Mouse (Mus musculus) ZHBTc4 (cell line): ENCODE results near the gene Dcbld2.
A peak's percentile ranks its signal among the peaks of the same experiment; 100 is the strongest.

Source experiments
- DNase-seq: peaks from one replicate; pipeline ENCODE4 v3.0.0-alpha.2; 2011; ENCODE audit warnings: low read depth, low spot score

Dcbld2 gene

DNA sequence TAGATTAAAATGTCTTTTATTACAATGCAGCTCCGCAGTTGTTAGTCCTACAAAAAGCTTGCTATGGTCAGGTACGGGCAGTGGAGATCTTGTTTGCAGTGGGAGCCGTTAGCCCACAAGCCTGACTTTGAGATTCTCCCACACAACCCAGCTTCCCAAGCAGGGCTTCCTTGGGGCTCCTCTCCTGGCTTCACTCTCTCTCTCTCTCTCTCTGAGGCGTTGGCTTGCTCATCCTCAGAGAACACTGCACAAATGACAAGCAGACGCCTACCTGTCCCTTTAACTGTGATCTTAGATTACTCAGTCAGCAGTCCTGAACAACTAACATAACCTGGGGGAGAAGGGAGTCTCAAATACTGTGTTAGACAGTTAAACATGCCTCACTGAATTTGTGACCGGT, 79.6 kb downstream of the Dcbld2 start:
- no peak for DNase-seq

DNA sequence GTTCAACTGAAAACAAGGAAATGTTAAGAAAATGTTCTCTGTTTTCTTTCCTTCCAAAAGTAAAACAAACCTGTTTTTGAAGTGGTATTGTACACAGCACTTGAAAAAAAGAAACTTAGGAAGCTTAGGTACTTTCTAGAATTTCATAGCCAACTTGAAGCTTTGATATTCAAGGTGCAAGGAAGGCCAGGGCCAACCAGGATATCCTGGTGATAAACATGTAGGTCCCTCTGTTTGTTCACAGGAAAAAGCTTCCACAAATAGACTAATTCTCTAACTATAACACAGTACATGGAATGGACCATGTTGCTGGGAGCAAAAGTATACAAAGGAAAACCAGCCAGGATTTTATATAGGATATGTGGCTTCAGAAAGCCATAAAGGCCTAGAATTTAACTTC, 88.5 kb downstream of the Dcbld2 start:
- no peak for DNase-seq

DNA sequence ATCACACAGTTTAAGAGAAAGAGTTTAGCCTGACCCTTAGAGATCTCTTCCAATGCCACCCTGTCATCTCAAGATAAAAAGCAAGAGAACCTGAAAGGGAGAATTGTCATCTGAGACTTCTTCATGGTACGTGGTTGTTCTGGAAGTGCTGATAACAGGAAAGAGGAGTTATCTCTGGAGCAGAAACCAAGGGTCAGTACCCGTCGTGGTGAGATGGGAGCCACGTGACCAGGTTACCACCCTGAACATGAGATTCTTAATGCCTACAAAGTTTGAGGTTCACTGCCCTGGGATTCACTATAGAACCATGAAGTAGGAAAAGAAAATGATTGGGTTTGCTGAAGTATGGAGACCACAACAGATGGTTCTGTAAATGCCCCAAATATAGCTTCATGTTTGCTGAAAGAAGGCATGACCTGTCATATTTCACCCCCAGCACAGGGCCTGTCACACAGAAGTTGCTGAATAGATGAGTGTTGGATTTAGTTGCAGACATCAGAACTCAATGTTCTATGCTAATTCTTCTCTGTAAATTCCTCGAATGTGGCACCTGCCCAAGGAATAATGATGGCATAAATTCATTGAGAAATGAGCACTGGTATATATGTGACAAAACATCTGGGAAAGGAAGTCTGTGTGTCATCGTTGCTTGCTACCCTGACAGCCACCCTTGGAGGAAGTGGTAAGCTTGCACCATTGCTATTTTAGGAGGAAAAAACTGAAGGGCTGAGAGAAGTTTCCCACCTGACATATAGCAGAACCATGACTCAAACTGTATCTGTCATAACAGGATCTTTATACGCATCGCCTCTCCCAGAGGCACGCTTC, 89.9 kb downstream of the Dcbld2 start:
- no peak for DNase-seq

DNA sequence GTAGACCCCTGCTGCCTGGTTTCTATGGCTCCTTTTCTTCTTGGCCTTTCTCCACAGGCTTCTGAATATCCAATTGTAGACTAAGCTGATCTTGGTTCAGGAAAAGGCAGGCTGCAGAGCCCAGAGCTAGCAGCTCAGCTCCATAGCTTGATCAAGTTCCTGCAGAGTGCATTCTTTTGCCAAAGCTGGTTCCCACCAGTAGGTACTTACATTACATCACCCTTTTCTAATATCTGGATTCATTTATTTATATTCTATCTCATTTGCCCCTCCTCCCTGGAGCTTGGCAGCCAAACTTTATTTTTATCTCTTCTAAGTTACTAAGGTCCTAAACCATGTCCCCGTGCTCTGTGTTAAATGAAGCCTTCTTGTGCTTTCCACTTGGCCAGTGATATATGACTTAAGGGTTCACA, 90.9 kb downstream of the Dcbld2 start:
- DNase-seq = no peak

DNA sequence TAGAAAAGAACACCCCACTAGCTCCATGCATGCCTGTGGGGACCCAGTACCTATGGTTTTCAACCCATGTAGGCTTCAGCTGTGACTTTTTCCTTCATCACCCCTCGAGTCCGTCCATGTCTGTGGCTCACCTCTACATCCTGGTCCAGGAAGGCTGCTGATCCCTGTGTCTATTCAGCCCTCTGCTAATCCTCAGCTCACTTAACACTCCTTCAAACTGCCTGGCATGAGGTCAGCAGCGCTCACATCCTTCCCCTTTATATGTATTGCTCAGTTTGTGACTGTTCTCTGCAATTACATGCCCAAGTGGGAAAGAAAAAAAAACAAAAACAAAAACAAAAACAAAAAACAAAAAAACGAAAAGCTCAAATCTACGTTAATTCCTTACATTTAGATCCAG, 91.4 kb downstream of the Dcbld2 start:
- DNase-seq = no peak

DNA sequence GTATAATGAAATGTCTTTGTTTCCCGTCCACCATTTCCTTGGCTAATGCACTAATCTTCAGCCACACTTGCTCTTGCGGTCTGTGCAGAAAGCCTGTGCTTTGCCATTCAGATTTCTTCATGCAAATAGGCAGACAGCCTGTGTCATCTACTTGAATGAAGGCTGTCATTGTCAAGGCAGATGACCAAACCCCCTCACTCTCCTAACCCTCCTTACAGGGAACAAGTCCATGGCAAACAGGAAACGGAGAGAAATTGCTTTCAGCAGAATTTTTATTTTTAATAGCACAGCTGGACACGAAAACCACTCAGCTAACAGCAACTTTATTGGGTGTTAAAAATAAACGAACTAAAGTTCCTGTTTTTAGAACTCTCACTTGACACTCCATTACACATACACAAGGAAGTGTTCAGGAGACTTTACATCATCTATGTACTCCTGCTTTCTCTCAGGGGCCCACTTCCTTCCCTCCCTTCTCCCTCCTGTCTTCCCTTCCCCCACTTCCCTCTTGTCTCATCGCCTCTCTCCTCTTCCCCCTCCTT, 93.6 kb downstream of the Dcbld2 start:
- DNase-seq = no peak

DNA sequence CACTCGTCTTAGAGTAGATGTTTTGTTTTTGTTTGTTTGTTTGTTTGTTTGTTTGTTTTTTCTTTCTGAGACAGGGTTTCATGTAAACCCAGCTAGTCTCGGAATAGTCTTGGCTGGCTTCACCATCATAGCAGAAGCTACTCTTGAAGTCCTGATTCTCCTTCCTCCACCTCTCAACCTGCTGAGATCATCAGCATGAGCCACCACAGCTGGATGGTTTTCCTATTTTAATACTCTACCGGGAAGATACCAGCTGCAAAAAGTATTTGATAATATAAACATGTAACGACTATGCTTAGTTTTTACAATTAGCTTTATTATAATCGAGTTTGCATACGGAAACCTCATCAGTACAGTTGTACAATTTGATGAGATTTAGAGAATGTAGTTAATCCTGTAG, 94.3 kb downstream of the Dcbld2 start:
- DNase-seq = no peak

DNA sequence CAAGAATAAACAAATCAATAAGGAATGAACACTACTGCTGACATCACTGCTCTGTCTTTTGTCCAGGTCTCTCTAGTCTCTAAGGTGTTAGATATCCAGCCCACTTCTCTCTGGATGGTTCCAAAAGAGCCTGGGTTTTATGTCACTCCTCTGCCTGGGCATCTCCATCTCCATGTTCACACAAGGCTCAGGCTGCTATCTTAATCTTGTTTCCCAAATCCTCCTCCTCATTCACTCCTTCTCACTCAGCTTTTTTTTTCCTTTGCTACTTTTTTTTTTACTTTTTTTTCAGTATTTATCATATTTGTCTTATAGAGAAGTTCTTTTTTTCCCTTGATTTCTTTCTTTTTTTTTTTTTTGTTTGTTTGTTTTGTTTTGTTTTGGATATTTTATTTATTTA, 96.7 kb downstream of the Dcbld2 start:
- DNase-seq = no peak

DNA sequence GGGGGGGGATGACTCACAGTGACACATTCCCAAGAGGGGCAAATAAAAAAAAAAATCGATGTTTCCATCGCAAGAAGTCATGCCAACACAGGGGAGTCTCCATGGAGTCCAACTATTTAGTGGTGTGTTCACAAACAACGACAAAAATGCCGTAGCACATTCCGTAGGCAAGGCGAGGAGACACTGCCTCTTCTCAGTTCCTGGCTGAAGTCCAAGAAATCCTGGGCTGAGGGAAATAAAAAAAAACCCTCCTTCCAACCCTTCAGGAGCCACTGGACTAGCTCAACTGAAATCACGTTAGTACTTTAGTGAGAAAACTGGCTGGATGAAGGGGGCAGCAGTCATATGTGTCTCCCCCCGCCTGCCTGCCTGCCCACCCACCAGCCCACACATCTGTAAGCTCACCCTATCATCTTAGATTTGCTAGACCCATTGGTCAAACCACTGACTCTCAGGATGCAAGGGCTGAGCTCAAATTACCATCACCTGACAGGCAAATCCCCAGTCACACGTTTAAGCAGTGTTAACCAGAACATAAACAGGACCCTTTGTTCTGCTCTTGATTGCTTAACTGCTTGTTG, 104.0 kb downstream of the Dcbld2 start:
- DNase-seq = peak; percentile 16

DNA sequence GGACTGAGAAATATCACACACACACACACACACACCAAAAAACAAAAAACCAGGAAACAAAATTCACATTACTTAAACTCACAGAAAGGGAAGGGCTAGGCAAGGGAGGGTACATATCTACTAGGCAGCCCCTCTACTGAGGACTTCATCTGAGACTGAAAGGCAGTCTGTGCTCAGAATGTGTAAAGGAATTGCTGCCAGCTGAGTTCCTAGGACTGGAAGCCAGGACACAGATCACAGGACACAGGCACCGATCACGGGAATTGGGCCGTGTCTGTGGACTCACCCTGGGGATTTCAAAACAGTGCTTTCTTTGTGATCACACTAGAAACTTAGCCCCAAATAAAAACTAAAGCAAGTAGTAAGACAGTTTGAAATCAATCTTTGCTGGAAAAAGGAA, 104.6 kb downstream of the Dcbld2 start:
- DNase-seq = no peak

DNA sequence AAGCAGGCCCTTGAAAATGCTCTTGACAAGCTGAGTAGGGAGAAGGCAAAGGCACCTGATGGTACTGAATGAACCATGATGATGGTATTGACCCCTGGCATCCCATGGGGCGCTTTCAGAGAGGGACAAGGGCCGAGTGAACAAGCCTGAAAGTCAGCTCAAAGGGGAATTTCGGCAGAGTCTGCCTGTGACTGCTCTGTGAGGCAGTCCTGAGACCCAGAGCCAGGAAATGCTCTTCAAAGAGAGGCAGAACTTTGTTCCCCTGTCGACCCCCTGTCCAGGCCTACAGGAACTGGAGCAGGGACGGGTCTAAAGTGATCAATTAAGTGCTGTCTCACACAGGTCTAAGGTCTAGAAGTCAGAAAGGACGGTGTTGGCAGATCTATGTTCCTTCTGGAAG, 105.5 kb downstream of the Dcbld2 start:
- DNase-seq = no peak

DNA sequence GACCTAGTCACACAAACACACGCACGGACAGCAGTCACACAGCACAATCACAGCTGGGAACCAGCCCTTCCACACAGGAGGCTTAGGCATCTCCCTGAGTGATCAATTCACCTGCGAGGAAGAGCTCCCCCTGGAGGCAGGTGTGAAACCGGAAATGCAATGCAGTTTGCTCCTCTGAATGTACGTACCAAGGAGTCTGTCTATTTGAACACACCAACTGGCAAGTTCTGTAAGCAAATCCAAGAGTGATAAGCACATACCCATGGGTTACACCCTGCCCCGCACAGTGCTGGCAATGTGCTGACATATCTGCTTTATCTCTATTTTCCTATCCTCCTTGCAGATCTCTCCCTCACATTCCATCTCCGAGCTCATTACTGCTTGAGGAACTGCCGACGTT, 106.3 kb downstream of the Dcbld2 start:
- peak; percentile 75 for DNase-seq

DNA sequence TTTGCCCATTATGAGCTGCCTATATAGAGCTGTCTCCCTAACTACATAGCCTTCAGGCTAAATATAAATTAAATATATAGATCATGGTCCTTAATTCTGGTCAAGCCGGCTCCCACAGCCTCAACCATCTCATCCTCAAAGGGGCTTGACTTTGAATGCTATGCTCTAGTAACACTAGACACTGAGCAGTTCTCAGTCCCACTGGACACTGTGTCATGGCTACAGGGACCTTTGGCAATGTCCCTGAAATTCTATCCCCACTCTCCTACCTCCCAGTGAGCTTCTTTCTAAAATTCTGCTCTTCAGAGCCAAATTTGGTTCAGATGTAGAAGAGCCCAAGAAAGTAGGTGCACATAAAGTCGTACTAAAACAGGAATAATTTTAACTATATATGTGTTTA, 107.9 kb downstream of the Dcbld2 start:
- no peak for DNase-seq

DNA sequence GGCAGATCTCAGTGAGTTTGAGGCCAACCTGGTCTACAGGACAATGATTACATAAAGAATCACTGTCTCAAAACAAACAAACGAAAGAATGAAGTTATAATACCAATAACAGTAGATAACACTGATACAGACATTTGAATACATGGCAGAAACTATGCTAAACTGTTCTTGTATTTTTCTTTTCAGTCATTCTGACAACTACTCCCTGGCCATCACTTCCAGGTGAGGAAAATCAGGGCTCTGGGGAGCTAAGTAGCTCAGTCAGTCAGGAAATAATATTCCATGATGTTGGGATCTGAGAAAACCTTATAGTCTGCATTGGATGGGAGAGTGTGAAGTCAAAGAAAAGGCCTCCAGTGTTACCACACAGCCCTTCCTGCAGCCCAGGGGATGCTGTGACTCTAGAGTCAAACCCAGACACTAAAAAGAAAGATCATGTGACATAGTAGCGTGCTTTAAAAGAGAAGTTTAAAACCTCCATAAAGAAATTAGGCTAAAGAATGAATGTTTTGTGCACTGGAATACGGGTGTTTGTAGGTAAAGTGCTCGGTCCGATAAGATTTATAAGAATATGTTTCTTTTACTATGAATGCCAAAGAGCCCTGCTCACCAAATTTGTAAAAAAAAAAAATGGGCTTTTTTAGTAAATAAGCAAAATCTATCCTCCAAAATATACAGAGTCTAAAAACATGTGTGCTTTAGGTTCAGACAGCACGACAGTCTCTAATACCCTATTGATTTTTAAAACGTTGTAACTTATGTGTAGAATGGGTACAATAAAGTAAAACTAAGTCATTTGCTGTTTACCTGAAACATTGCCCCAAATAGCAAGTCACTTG, 108.9 kb downstream of the Dcbld2 start:
- no peak for DNase-seq
